Mouse (Mus musculus) c-Kit-positive CD71-positive TER-119-positive erythroid progenitor cells, embryonic 14.5 days (primary cell): ENCODE data around the gene Rpl3l.
"Not testable (repeated sequence)": the region's sequence is repeated elsewhere in the genome, so short reads cannot be mapped to it uniquely, and the experiment has no call there.

Source experiments
- DNase-seq: peaks from one replicate; pipeline ENCODE4 v3.0.0-alpha.2; 2013; ENCODE audit warnings: low spot score

Rpl3l gene

DNA sequence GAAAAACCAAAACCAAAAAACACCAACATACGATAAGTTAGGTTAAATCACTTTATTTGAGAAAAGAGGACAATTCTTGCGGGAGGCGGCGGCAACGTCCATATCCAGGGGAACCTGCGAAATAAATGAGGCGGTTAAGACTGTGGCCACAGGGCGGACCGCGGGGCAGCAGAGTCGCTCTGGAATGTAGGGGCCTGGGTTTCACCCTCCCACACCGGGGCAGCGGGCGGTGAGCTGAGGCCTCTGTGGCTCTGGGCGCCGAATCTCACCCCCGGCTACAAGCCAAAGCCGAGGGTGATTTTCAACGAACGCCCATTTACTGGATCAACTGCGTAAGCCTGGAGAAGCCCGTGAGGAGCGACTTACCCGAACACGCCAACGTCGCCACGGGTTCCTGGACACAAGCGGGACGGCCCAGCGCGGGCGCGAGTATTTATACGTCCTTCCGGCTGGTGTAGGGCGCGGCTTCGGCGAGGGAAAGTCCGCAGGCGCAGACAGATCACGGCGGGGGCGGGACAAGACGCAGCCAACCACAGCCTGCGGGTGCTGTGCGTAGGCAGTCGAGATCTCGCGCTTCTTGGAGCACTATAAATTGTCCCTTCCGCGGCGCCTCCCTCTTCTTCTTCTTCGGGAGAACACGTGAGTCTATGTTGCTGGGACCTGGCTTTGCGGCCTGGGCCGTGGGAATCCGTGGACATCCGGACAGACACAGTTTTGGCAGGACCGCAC is 8.0 kb upstream of the Rpl3l start:
- peak; percentile 97 for DNase-seq

DNA sequence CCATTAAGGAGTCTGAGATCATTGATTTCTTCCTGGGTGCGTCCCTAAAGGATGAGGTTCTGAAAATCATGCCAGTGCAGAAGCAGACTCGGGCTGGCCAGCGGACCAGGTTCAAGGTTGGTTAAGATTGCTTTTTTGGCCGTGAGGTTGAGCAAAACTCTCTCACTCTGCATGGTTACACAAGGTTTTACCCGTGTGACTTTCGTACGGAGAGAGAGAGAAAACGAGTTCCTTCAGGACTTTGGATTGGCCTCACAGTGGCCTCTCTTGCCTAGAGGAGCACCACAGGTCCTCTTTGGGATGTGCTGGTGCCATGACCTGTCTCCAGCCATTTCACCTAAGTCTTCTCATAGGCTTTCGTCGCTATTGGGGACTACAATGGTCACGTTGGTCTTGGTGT is 7.0 kb upstream of the Rpl3l start:
- not testable (repeated sequence) for DNase-seq

DNA sequence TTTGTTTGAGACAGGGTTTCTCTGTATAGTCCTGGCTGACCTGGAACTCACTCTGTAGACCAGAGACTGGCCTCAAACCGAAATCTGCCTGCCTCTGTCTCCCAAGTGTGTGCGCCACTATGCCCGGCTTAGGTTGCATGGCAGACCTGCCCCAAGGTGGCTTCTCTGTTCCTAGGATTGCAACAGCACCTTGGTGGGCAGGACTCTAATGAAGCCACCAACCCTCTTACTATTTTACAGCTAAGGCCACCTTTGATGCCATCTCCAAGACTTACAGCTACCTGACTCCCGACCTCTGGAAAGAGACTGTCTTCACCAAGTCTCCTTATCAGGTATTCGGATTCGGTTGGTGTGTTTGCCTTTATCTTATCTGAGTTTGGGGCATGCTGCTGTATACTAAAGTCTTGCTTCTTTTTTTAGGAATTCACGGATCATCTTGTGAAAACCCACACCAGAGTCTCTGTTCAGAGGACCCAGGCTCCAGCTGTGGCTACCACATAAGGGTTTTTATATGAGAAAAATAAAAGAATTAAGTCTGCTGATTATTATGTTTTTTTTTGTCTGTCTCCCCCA is 6.2 kb upstream of the Rpl3l start:
- DNase-seq: not testable (repeated sequence)

DNA sequence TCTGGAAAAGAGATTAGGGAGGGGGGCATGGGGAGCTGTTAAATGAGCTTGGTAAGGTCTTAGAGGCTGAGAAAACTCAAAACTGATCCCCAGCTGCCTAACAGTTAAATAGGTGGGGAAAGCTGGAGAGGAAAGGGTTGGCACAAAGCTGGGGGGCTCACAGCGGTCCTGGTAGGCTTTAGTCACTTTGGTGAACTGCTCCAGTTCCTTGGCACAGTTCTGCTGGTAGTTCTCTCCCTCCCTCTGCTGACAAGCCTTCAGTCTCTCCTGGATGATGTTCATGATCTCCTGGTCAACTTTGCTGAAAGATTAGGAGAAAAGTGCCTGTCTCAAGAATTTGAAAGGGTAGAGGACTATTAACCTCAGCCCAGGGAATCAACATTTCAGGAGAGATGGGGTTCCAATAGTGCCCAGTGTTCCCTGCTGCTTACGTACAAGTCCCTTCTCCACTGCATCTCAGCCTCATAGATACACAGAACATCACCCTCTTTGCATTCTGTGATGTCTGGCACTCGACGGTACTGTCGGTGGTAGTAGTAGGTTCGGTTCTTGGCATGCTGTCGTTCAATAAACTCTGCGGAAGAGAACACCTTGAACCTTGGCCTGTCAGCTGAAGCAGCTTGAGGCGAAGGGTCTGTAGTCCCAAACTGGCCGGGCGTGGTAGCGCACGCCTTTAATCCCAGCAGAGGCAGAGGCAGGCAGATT is 5.2 kb upstream of the Rpl3l start:
- DNase-seq: peak; percentile 37

DNA sequence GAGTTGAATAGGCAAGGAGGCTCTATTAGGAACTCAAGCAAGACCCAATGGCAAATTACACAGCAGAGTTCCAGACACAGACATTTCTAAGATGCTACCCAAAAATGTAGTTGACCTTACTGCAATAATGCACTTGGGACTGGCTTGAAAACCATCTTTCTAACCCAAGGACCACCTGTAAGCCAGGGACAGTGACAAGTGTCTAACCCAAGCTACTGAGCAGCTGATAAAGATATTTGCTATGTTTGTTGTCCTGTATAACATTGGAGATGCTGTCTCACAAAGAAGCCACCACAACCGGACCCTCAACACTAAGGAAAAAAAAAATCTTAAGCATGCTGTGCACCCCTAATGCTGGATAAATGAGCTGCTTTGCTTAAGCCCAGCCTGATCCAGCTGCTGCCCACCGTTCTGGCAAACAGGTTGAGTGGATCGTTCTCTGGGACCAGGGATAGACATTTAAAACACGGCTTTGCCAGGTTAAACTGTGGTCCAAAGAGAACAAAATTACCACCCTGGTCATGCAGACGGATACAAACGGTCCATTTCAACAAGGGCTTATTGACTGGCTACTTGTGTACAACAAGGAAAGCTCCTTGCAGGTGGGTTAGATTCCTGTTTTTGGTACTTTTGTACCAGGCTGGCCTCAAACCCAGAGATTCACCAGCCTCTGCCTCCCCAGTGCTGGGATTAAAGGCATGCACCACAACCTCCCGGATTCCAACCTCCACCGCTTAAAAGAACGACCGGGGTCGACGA is 4.3 kb upstream of the Rpl3l start:
- DNase-seq: peak; percentile 41

DNA sequence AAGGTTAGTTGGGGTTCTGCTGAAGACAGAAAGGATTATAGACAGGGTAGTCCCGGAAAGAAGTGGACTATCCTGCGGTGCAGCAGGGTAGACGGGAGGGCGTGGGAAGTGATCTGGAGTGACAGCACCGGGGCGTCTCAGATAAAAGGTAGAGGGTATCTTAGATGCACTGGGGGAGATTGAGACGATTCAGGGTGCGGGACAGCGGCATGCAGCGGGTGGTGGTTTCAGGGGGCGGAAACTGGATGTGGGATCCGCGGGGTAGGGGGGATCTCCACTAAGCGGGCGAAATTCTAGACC is 3.8 kb upstream of the Rpl3l start:
- DNase-seq: peak; percentile 62

DNA sequence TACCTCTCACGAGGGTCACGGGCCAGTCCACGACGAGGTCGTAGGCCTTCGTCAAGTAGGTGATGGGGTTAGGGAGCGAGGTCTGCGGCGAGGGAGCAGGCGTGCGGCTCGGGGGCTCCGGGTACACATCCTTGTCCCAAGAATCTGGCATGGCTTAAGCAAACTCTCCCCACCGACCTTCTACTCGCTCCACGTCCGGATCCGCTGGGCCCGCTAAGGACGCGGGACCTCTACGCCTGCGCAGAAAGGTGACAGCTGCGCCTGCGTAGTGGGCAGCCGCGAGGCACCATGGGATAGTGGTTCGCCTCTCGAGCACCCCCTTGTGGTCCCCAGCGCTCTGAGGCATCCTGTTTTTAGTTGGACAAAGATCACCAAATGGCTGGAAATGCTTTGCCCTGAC is 3.4 kb upstream of the Rpl3l start, which contains the start of gene Ndufb10:
Ndufb10 (minus strand) TSS at position 295 of the 400 bp plus-strand sequence.
- peak; percentile 95 for DNase-seq

DNA sequence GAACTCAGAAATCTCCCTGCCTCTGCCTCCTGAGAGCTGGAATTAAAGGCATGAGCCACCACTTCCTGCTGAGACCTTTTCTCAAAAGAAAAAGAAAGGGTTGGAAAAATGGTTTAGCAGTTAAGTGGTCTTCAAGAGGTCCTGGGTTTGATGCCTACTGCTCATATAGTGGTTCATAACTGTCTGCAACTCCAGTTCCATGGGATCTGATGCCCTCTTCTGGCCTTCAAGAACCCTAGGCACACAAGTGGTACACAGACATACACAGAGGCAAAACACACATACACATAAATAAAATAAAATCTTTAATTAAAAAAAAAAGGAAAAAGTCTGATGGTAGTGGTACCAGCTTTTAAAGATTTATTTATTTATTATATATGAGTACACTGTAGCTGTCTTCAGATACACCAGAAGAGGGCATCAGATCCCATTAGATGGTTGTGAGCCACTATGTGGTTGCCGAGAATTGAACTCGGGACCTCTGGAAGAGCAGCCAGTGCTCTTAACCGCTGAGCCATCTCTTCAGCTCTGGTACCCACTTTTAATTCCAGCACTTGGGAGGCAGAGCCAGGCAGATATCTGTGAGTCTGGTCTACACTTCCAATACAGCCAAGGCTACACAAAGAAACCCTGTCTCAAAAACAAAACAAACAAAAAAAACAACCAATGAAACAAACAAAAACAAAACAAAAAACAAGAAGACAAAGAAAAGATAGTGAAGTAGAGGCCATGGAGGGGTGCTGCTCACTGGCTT is 1.8 kb upstream of the Rpl3l start:
- DNase-seq: no peak

DNA sequence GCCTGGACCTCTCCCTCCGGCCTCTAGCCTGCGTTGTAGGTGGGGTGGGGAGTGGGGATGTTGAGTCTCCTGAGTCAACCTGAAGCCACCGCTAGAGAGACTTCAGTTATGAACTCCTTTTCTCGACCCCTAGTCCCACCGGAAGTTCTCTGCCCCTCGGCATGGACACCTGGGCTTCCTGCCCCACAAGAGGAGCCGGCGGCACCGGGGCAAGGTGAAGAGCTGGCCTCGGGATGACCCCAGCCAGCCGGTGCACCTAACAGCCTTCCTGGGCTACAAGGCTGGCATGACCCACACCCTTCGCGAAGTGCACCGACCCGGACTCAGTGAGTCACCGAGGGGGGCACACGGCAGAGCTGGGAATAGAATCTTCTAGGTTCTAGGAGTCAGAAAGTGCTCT is 564 bp downstream of the Rpl3l start:
- no peak for DNase-seq

DNA sequence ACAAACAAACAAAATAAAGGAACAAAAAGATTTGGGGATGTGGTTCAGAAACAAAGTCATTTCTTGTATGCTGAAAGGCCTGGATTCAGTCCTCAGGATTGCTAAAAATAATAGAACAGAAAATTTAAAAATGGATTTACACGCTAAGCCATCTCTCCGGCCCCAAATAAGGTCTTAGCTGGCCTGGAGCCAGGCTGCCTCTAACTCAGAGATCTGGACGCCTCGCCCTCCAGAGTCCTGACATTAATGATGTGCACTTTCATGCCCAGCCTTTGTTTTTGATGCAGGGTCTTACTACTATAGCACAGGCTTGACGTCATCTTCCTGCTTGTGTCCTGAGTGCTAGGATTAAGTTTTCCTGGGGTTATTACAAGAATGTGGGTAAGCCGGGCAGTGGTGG is 1.4 kb downstream of the Rpl3l start:
- no peak for DNase-seq

DNA sequence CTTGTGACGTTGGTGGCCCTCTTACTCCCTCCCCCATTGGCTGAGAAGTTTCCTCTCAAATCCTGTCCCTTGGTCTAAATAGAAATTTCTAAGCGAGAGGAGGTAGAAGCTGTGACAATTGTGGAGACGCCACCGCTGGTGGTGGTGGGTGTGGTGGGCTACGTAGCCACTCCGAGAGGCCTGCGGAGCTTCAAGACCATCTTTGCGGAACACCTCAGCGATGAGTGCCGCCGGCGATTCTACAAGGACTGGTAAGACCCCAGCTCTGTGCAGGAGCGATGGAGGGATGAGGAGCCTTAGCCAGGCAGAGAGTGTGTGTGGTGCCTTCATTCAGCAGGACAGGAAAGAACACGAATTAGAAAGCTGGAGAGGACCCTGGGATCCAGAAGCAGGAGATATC is 3.2 kb downstream of the Rpl3l start:
- no peak for DNase-seq

DNA sequence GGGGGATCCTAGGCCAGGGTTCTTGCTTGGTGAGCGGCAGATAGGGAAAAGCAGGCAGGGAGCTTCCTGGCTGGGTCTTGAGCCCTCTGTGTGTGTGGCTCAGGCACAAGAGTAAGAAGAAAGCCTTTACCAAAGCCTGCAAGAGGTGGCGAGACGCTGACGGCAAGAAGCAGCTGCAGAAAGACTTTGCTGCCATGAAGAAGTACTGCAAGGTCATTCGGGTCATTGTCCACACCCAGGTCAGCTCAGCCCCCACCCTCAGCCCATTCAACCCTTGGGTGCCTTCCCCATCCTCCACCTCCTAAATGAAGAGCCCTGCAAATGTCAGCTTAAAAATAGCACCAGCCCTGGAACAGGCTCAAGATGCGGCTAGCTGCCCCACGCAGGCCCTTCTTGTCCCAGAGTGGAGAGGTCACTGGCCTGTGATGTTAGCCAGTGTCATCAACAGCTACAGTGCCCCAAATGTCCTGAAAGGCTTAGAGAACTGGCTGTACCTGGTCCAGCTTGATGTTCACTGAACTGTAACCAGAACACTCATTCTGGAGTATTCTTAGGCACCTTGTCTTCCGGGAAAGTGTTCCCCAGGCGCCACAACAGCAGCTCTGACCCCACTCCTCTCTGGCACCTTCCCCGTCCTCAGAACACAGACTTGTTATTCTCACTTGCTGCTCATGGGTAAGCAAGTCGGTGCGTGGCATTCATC is 4.8 kb downstream of the Rpl3l start:
- DNase-seq: no peak

DNA sequence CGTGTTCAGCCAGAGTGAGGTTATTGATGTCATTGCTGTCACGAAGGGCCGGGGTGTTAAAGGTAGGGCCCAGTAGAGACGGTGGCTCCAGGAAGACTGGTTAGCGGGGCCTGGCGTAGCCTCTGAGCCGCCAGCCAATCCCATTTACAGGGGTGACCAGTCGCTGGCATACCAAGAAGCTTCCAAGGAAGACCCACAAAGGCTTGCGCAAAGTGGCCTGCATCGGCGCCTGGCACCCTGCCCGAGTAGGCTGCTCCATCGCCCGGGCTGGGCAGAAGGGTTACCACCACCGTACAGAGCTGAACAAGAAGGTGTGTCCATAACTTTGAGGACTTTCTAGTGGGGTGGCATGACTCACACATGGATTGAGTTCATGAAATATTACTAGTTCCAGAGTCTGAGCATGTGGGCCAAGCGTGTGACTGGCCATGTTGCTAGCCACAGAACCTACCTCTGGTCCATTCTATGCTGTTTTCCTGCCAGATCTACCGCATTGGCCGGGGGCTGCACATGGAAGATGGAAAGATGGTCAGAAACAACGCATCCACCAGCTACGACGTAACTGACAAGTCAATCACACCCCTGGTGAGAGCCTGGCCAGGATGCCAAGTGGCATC is 5.9 kb downstream of the Rpl3l start:
- DNase-seq: no peak

DNA sequence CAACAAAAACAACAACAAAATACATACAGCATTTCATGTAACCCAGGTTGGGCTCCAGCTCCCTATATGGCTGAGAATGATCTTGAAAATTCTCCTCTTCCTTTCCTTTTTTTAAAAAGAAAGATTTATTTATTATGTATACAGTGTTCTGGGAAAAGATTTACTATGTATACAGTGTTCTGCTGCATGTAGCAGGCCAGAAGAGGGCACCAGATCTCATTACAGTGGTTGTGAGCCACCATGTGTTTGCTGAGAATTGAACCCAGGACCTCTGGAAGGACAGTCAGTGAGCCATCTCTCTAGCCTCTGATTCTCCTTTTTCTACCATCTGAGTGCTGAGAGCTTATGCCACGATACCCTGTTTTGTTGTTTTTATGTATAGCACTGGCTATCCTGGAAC is 6.9 kb downstream of the Rpl3l start:
- no peak for DNase-seq

DNA sequence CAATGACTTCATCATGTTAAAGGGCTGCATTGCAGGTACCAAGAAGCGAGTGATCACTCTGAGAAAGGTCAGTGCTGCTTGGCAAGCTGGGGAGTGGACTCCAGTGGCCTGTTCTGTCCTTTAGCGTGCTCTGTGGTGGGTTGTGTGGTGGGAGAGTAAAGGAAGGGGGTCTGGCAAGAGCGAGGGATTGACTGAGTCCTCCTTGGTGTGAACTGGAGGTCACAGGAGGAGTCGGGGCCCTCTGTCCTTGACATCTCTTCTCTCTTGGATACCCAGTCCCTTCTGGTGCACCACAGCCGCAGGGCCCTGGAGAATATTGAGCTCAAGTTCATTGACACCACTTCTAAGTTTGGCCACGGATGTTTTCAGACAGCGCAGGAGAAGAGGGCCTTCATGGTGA is 7.8 kb downstream of the Rpl3l start:
- no peak for DNase-seq

DNA sequence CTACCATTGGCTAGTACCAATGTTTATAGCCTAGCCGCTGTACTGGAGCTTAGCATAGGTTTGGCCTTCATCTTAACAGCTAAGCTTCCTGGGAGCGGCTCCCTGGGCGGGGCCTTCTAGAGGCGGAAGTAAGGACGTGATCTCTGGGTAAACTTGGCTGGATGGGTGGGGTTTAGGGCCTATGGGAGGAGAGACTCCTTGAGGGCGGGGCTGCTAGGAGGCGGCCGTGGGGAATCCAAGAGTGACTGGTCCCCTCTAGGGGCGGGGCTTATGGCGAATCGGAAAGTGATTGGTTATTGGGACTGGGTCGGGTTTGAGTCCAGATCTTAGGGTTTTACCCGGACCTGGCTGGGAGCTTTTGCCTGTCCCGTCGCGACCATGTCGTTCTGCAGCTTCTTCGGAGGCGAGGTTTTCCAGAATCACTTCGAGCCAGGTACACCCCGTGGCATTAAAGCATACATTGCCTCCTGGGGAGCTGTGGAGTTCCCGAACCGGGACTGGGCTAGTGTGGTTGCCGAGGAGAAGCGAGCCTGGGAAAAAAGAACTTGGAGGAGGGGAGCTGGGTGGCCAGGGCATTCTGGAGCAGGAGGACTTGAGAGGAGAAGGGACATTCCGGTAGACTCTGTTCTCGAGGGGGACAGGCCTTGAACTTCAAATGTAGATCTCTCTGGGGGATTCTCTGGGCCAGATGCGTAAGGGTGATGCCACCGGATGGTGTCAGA is 8.9 kb downstream of the Rpl3l start, which contains the start of gene Msrb1:
Msrb1 (plus strand) TSS at position 313 of the 722 bp plus-strand sequence.
- DNase-seq: peak; percentile 100

DNA sequence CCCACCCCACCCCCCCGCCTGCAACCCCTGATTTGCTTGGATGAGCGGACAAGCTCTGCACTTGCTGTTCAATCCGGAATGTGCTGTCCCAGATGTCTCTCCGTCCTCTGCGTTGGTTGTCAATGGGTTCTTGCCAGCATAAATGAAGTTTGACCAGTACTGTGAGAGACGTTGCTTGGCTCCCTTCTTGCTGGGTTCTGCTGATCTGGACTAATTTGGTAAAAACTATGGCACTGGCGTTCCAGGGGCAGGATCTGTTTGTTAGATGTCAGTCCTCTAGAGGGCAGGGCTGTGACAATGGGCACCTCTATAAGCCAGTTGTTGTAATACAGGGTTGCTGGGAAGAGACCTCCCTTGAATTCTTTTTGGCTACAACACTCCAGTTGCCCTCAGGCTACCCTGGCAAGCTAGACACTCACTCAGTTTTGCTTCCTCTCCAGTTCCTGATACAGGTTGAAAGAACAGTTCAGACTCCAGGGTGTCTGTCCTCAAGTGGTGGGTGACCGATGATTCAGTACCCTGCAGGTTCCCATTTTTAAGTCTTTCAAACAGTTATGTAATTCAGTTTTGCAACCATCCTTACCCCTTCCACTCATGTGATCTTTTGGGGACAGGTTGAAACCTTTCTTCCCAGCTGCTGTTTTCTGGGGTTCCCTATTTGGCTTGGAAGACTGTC is 9.7 kb downstream of the Rpl3l start:
- no peak for DNase-seq

DNA sequence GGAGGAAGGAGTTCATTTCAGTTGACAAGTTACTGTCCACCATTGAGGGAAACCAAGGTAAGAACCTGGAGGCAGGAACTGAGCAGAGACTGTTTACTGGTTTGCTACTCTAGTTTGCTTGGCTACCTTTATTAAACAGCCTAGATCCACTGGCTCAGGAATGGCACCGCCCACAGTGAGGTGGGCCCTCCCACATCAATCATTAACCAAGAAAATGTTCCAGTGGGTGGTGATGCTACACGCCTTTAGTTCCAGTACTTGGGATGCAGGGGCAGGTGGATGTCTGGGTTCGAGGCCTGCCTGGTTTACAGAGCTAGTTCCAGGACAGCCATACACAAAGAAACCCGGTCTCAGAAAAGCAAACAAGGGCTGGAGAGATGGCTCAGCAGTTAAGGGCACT is 10.6 kb downstream of the Rpl3l start:
- no peak for DNase-seq

DNA sequence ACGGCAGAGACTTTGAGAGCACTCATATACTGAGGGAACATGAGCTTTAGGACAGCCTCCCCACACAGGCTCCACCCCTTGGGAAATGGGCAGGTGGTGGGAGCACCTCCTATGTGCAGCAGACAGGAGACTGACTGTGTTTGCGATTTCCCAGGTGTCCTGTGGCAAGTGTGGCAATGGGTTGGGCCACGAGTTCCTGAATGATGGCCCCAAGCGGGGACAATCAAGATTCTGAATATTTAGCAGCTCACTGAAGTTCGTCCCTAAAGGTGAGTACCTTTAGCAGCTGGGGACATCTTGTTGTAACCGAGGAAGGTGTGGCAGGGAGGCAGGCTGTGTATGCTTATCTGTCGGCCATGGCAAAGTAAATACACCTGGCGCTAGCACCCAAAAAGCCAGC is 12.3 kb downstream of the Rpl3l start:
- no peak for DNase-seq

DNA sequence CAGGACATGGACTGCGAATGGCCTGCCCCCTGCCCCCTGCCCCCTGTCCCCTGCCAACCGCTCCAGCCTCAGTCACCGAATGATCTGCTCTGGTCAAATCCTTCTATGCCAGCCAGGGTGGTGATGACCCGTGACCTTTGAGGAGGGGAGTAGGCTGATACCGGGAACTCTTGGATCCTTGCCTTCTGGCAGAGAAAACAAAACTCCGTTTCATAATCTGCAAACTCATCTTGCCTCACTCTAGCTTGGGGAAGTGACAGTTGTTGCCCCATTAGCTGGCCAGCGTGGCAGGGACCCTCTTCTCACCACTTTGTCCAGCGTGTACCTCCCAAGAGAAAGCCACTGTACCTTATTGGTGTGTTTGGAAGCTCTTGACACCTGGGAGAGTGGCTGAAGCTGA is 14.7 kb downstream of the Rpl3l start:
- DNase-seq: no peak
